Mouse (Mus musculus) MN1 (cell line): ENCODE results near the gene Flt3.
A peak's percentile ranks its signal among the peaks of the same experiment; 100 is the strongest.

Experiments used
- DNase-seq: peaks from one replicate; pipeline ENCODE4 v3.0.0-alpha.2; 2016; ENCODE audit warnings: low spot score

Flt3 gene

DNA sequence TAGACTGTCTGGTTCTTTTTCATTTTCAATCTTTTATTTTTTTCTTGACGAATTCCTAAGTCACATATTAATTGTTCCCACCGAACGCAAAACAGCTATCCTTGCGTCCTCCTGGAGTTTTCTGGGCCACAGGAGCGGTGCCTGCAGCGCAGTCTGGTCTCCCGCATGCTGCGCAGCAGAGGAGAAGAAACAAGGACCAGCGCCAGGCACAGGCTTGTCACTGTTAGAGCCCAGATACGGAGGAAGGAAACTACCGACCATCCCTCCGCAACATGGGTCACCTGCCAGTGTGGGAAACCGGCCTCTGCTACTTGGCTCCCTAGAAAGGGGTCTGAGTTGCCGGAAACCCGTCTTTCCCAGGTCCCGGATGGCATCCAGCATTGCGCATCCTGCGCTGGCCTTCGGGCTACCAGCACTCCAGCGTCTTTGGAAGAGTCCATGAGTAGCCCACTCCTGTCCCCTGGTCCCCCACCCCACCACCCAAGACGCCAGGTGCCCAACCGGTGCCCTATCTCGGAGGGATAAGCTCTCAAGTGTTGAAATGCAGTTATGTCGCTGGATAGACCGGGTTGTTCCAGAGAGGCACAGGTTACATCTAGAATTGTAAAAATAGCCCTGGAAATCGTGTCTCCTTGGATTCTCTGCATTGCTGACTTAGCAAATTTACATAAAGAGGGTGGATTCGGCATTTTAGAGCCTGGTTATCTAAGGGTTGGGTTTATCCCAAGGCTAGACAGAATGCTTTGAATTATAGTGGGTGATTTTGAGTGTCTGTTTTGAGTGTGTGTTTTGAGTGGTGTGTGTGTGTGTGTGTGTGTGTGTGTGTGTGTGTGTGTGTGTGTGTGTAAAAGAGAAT, 87.2 kb downstream of the Flt3 start:
- no peak for DNase-seq

- DNase-seq: no peak
These were observed 90.5 kb downstream of the Flt3 start for GRCm38 (mm10) chr5:147309786-147310185.

GRCm38 (mm10) chr5:147308451-147308850, 91.8 kb downstream of the Flt3 start:
- DNase-seq: no peak

DNA sequence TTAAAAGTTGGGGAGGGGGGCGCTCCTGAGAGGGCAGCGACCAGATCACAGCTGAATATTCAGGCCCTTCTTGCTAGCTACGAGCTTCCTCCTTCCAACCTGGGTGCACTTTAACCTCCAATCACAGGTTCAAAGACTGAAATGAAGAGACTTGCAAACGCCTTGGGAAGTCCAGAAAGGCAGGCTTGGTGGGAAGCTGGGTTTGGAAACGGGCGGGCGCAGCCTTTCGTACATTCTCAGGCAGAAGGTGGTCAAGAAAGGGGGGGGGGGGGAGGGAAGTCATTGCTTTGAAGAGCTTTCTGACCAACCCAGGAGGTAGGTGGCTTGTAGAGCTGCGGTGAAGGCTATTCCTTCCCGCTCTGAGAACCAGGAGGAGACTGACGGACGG, 92.9 kb downstream of the Flt3 start:
- no peak for DNase-seq

GRCm38 (mm10) chr5:147306638-147307397, 93.5 kb downstream of the Flt3 start, which contains the start of gene Cdx2:
Cdx2 (minus strand) TSS chr5:147307270.
- no peak for DNase-seq

DNA sequence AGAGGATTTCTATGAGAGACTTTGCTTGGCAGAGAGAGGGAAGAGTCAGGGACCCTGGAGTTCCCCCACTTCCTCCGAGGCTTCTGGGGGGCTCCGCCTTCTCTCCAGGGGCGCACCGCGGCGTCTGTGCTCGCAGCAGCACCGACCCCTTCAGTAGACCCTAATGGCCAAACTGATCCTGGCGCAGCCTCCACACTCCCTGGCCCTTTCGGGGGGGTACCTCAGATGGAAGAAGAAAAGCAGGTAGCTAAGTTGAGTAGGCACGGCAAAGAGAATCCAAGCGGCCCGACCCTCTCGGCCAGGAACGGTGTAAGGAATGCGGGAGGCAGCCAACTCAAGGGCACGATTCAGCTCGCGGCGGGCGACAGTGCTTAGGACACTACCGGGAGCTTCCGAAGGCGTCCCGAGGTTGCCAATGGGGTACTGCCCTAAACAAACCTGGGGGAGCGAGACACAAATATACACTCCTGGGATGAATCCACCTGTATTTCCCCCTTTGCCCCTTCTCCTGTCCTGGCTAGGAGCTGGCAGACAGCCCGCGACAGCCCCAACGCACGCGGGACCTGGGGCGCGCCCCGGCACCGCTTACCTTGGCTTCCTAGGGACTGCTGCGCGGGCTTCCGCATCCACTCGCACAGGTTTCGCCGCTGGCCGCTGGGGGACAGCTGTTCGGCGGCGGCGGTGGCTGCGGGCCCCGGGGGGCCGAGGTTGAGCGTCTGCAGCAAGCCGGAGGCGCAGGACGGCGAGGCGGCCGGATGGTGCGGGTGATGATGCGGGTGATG, 94.2 kb downstream of the Flt3 start:
- no peak for DNase-seq

GRCm38 (mm10) chr5:147305166-147305565, 95.1 kb downstream of the Flt3 start:
- DNase-seq: no peak

- DNase-seq: no peak
These were observed 95.8 kb downstream of the Flt3 start for GRCm38 (mm10) chr5:147304276-147305155.

DNA sequence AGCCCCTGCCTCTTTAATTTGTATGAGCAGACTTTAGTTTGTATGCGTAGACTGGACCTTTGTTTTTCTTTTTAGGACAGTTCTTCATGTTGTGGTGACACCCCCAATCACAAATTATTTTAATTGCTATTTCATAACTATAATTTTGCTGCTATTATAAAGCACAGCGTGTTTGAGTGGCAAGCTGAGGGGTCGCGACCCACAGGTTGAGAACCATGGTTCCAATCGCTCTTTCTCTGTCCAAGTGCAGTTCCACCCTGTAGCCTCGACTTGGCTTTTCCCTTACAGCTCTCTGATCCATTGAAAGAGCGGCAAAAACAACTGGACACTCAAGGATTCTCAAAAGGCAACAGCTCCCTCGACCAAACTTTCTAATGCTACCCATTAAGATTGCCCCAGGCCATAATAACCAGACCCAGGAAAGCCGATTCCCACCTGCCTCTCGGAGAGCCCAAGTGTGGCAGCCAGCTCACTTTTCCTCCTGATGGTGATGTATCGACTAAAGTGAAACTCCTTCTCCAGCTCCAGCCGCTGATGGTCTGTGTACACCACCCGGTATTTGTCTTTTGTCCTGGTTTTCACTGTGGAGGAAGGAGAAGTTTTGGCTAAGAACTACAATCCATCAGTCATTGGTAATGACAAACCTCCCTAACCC, 97.4 kb downstream of the Flt3 start:
- no peak for DNase-seq

DNA sequence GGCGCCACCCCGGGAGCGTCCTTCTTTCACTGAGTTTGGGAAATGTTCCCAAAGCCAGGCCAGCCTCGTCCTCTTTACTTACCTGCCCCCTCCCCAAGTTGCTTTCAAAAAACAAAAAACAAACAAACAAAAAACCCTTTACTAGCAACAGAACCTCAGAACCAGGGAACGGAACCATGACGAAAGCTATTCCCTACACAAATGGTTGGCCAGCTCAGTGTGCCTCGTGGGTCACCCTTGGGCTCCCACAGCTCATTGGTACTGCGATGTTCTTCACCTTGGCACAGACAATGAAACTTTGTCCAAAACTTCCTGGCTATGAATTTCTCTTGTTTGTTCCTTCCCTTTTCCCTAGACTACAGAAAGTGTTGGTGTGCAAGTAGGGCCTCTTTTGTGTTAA, 98.1 kb downstream of the Flt3 start:
- no peak for DNase-seq

- no peak for DNase-seq
These were observed 98.6 kb downstream of the Flt3 start for GRCm38 (mm10) chr5:147301781-147302070.

DNA sequence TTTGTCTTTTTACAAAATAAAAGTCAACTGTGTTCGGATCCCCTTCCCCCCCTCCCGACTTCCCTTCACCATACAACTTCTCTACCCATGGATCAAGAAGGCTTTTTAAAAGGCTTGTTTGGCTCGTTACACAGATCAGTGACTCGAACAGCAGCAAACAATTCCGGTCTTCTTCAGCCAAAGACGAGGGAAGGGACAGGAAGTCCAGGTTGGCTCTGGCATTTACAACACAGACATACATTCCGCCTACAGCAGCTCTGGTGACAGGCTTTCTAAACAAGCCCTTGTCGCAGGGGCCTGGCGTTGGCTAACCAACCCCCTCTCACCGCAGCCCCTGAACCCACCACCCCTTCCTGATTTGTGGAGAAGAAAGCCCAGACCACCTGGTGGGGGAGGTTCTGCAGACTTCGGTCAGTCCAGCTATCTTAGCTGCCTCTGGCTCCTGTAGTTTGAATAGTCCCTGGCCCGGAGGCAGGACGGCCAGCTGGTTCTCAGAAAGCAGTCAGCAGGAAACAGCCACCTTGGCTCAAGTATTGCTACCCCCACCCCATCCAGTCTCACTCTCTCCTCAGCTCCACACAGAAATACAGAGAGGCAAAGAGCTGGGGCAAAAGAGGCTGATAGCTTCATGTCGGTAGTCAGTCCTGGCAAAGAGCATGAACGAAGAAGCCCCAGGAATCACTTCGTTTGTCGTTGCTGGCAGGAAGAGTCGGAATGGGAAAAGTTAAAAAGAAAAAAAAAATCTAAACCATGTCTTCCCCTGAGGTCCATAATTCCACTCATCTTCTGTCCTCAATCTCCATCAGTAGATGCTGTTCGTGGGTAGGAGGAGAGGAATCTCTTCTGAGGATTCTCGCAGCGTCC, 99.1 kb downstream of the Flt3 start:
- DNase-seq: no peak

DNA sequence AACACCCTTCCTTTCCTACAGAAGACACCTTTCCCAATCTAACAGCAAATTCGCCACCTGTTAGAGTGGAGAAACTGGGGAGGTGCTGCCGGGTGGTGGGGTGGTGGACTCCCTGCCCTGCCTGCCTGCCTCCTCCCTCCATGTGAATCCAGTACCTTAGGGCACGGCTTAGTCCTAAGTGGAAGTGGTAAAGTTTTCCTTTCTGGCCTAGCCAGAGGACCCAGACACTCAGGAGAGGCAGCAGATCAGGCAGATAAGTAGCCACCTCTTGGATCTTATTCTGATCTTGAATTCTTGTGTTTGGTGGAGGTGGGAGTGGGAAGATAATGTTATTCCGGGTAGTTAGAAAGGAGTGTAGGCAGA, 100.3 kb downstream of the Flt3 start:
- no peak for DNase-seq

- peak; percentile 61 for DNase-seq
These were observed 100.9 kb downstream of the Flt3 start for GRCm38 (mm10) chr5:147299255-147300000.

- DNase-seq: no peak
These were observed 103.0 kb downstream of the Flt3 start for GRCm38 (mm10) chr5:147297249-147297648.

GRCm38 (mm10) chr5:147294121-147294520, 106.2 kb downstream of the Flt3 start:
- DNase-seq: peak; percentile 21

DNA sequence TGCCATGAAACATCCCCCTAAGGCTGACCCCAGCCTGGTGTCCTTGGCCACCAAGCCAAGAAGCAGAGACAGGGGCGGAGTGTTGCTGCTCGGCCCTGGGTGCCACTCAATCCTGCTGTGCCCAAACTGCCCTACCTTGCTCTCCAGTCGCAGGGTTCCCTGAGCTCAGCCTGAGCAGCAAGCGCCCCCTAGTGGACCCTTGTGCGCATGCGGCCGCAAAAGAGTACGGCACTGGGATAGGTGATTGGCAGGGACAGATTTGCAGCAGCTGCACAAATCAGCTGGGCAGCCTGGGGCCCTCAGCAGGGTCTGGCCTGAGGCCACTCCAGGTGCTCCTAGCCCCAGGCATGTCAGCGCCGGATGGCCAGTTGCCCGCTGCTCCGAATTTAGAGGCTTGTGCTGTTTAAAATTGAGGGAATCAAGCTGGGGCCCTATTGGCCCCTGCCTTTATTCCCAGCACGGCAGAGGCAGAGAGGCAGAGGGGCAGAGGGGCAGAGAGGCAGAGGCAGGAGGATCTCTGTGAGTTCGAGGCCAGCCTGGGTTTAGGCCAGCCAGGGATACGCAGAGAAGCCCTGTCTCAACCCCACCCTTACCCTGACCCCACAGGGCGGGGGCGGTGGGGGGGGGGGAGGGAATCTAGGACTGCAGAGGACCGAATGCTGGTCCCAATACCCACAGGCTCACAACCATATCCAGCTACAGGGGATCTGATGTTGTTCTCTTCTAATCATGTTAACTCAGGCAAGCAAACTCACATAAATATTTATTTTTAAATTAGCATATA, 107.0 kb downstream of the Flt3 start:
- DNase-seq: peak; percentile 87

GRCm38 (mm10) chr5:147292506-147293120, 107.7 kb downstream of the Flt3 start:
- peak; percentile 36 for DNase-seq
